Mouse (Mus musculus): ENCODE data around the gene Hydin.

GRCm38 (mm10) chr8:110346915-110347314 is 80.1 kb downstream of the Hydin start:
- no peak for TF ChIP-seq GATA1 (IDR thresholded peaks at IDR 0.05; ENCODE audit: borderline replicate concordance, low read length)
- TF ChIP-seq FLI1 (IDR thresholded peaks at IDR 0.05; ENCODE audit: low read length) = no peak
